Mouse (Mus musculus): ENCODE measurements at regions not wholly inside any gene's neighbourhood (a gene's known extent, or its start where the extent isn't known, plus 50 kb on each side); places are given as distances from the start of the nearest gene placed in this dataset.

- intact Hi-C loops (cut with DNase I; ENCODE audit: low total_unique reads): no loop called here
- no peak for DNase-seq
These were observed 446.8 kb downstream of the Ptpru start for GRCm38 (mm10) chr4:131391119-131391923.

- intact Hi-C loops (cut with DNase I; ENCODE audit: low total_unique reads): no loop called here
- DNase-seq: no peak
These were observed 446.2 kb downstream of the Ptpru start for GRCm38 (mm10) chr4:131391924-131392297.

DNA sequence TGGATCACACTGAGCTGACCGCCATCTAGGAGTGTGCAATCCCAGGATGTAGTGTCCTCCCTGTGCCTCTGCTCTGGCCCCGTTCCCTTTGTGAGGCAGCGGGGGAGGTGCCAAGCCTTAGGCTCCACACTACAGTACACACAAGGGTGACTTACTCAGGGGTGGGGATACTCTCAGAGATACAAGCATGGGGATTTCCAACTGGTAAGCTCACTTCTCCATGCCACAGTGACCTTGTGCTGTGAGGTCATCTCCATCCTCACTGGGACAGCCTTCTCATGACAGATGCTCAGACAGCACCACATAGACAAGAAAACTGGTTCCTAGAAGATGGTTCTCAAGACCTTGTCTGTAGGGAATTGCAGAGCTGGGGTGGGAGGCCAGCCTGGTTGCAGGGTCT lies 445.6 kb downstream of the Ptpru start:
- DNase-seq: no peak
- intact Hi-C loops (cut with DNase I; ENCODE audit: low total_unique reads): no loop called here

DNA sequence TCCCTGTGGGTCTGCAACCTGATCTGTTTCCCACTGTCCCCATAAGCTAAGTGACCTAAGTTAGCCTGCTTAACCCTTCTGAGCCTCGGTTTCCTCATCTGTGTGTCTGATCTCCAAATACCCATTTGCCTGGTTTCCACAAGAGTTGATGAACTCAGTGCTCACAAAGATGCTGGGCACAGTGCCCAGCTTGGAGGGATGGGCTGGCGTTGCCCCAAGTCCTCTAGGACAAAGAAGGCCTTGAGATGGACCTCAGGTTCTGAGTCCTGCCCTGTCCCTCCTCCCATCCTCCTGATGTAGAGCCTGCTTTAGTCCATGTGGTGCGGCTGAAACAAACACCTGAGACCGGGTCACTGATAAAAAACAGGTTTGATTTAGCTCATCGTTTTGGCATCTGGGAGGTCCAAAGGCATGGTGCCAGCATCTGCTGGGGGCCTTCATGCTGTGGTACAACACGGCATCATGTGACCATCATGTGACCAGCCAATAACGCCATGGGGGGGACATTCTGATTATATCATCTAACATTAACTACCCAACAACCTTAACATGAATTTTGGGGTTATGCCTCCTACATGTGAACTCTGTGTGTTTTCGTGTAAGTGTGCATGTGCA lies 441.8 kb downstream of the Ptpru start:
- DNase-seq: no peak
- intact Hi-C loops (cut with DNase I; ENCODE audit: low total_unique reads): no loop called here

DNA sequence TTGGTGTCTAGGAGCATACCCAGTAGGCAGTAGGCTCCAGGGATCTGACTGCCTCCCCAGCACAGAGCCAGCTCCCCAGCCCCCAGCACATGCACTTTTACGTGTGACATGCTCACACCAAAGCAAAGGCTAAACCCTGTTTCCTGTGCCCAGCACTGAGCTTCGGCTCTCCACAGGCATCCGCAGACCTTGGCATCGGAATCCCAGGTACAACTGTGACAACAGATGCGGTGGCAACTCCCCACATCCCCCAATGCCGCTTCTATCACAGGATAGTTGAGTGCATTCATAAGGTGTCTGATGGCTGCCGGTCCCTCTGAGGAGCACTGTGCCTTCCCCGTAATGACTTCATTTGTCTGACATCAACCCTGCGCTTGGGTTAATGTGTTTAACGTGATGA lies 440.9 kb downstream of the Ptpru start:
- DNase-seq: no peak
- intact Hi-C loops (cut with DNase I; ENCODE audit: low total_unique reads): no loop called here

DNA sequence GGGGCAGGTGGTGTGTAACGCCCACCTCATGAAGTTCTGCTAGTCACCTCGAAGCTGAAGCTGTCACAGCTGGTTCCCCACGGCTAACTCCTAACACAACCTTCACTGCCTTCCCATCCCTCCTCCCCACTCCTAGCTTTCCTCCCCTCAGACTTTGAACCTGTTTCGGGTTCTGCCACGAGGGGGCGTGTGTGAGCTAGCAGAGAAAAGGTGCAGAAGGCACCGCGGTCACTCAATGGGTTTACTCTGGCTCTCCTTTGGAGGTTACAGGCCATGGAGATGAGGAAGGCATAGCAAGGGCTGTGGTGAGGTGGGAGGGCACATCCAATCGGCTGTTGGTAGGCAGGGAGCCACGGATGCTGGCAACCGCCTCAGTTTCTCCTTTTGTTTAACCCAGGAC lies 437.3 kb downstream of the Ptpru start:
- DNase-seq: peak; percentile 35
- intact Hi-C loops (cut with DNase I; ENCODE audit: low total_unique reads): no loop called here

DNA sequence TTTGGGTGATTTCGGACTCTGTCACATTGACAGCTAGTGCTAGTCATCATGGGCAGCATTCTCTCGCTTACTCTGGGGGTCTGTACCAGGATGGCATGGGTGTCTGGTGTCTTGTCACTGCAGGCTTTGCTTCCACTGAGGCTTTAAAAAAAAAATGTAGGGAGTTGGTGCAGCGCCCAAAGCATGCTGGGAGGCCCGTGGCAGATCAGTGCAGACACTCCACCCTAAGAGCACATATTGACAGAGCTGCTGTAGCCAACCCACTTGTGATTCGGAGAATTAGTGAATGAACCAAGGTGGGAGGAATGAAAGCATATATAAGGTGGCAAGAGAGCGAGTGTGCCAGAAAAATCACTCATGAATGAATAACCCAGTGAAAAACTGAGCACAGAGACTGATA lies 436.8 kb downstream of the Ptpru start:
- intact Hi-C loops (cut with DNase I; ENCODE audit: low total_unique reads): no loop called here
- DNase-seq: no peak

DNA sequence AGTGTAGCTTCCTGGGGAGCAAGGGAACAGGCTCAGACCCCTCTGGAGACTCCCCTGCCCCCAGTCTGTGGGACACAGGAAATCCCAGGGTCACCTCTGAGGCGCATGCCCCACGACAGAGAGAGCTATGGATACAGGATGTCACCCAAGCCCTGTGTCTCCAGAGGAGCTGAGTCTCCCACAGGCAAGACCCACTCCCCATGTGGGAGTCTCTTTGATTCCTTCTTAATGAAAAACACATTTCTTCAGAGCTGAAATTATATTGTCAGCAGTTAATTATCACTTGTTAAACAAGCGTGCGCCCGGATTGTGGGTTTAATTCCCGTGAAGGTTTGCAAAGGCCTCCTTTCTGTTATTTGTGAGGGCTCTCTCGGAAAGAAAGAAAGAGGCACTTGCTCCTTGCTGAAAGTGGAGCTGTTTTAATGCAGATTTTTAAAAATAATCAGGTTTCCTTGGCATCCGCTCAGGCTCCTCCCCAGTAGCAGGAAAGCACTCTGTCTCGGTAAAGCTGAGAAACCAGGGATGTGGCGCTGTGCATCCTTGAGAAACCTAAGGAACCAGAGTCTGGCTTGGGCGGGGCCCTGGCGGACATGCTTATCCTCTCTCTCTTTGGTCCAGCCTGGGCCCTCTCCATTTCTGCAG lies 432.6 kb downstream of the Ptpru start:
- no peak for DNase-seq
- intact Hi-C loops (cut with DNase I; ENCODE audit: low total_unique reads): no loop called here

GRCm38 (mm10) chr4:131407464-131407863 lies 430.6 kb downstream of the Ptpru start:
- no peak for DNase-seq
- intact Hi-C loops (cut with DNase I; ENCODE audit: low total_unique reads): no loop called here

- DNase-seq: no peak
- intact Hi-C loops (cut with DNase I; ENCODE audit: low total_unique reads): no loop called here
These were observed 429.4 kb downstream of the Ptpru start for GRCm38 (mm10) chr4:131408644-131409043.

DNA sequence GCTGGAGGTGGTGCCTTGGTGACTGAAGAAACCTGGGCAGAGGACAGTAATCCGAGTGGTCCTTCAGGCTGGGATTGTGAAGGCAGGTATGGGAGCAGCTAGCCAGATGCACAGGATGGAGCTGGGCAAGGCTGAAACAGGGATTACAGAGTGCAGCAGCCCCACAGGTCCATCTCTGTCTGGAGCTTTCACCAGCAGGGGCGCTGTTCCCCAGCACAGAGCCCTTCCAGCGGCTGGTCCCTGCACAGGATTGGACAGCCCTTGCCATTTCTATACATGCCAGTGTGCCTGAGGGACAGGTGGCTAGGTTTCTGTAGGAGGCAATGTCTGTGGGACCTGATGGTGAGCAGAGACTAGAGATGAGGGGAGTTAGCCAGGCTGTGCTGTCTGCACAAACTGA lies 428.3 kb downstream of the Ptpru start:
- intact Hi-C loops (cut with DNase I; ENCODE audit: low total_unique reads): loop anchor here (10.0 kb wide), 1 partner anchor 425 kb away; the partner anchor contains the start of gene Ptpru
- DNase-seq: peak; percentile 23

DNA sequence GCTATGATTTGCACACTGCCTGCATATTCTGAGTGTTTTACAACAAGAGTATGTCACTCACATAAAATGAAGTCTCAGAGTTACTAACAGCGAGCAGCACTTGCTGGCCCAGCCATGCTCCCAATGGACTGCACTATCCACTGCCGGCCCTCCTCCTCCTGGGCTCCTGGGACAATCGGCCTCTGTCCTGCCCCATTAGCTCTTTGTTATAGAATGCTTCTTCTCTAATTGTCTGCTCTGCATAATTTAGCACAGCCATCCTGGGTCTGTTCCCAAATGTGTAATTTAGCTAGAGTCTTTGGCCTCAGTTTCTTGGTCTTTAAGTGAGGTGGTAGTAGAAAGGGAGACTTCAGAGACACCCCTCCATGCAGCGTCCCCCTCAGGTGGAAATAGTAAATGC lies 426.2 kb downstream of the Ptpru start:
- intact Hi-C loops (cut with DNase I; ENCODE audit: low total_unique reads): loop anchor here (10.0 kb wide), 1 partner anchor 423 kb away; the partner anchor contains the start of gene Ptpru
- no peak for DNase-seq

- no peak for DNase-seq
- intact Hi-C loops (cut with DNase I; ENCODE audit: low total_unique reads): loop anchor here (10.0 kb wide), 1 partner anchor 421 kb away; the partner anchor contains the start of gene Ptpru
These were observed 424.7 kb downstream of the Ptpru start for GRCm38 (mm10) chr4:131413380-131413779.

GRCm38 (mm10) chr4:131415453-131415852 lies 422.6 kb downstream of the Ptpru start:
- intact Hi-C loops (cut with DNase I; ENCODE audit: low total_unique reads): loop anchor here (10.0 kb wide), 1 partner anchor 419 kb away; the partner anchor contains the start of gene Ptpru
- no peak for DNase-seq

DNA sequence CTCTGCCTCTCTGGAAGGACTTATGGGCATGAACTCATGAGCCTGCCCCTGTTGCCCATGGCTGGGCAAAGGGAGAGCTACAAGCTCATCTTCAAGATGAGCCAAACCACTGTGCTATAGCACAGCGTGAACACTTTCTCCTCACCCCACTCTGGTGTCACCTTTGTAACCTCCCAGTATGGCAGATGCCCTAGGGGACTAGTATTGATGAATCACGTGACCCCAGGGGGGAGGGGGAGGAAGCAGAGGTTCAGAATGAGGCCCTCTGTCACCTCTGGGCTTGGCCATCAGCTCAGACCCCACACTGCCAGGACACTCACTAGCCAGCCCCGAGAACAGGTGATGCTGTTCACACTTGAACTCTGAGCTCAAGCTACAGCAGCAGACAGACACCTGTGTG lies 421.9 kb downstream of the Ptpru start:
- intact Hi-C loops (cut with DNase I; ENCODE audit: low total_unique reads): loop anchor here (10.0 kb wide), 1 partner anchor 419 kb away; the partner anchor contains the start of gene Ptpru
- DNase-seq: no peak

- no peak for DNase-seq
- intact Hi-C loops (cut with DNase I; ENCODE audit: low total_unique reads): loop anchor here (10.0 kb wide), 1 partner anchor 418 kb away; the partner anchor contains the start of gene Ptpru
These were observed 420.8 kb downstream of the Ptpru start for GRCm38 (mm10) chr4:131417159-131417748.

- DNase-seq: no peak
- intact Hi-C loops (cut with DNase I; ENCODE audit: low total_unique reads): no loop called here
These were observed 412.8 kb downstream of the Ptpru start for GRCm38 (mm10) chr4:131425311-131425710.

GRCm38 (mm10) chr4:131427871-131428270 lies 410.2 kb downstream of the Ptpru start:
- intact Hi-C loops (cut with DNase I; ENCODE audit: low total_unique reads): loop anchor here (2.0 kb wide), 1 partner anchor 175 kb away; no protein-coding TSS in a partner anchor

DNA sequence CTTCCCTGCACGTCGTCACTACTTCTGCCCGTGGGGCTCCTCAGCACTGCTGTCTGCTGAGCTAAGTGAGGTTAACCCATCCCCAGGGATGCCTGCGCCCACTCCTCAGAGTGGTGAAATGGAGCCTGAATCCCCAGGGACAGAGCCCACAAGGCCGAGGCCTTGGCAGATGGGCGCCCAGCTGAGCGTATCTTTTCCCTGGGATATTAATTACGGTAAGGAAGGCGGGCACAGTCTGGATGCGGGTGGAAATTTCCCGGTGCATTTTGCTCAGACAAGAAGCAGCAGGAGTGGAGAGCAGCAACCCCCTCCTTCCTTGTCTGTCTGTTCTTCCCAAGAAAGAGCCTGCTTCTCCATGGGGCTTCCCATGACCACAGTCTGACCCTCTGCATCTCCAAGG lies 408.7 kb downstream of the Ptpru start:
- DNase-seq: no peak
- intact Hi-C loops (cut with DNase I; ENCODE audit: low total_unique reads): loop anchor here (2.0 kb wide), 1 partner anchor 177 kb away; no protein-coding TSS in a partner anchor

More at GRCm38 (mm10) chr4:131427871-131428270, 410.2 kb downstream of the Ptpru start:
- DNase-seq: no peak

DNA sequence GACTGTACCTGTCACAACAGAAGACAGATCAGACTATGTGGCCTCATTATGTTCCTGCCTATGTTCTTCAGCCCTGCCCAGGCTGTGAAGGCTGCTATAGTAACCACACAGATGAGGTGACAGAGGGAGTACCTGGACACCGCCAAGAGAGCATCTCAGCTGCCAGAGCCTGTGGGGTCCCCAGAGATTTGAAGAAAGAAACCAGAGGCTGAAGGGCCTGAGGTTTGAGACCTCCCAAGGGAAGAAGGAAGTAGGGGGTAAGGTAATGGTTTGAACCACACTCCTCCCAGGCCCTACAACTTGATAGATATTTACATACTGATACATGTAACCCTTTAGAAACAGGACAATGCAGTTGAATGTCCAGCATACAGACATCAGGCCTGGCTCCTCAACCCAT lies 407.7 kb downstream of the Ptpru start:
- DNase-seq: no peak

More for the DNA sequence above, 407.7 kb downstream of the Ptpru start:
- intact Hi-C loops (cut with DNase I; ENCODE audit: low total_unique reads): loop anchor here (5.0 kb wide), 1 partner anchor 468 kb away; no protein-coding TSS in a partner anchor

Measured in gastrocnemius, postnatal 14 days (tissue).